Mouse (Mus musculus): ENCODE data around the gene Fam81b.
"Not testable (repeated sequence)": the region's sequence is repeated elsewhere in the genome, so short reads cannot be mapped to it uniquely, and the experiment has no call there.

Fam81b gene

GRCm38 (mm10) chr13:76304637-76305122 lies at the start of gene Fam81b:
Gene Fam81b (minus strand): TSS chr13:76305072.
- DNase-seq (ENCODE audit: low spot score), result no peak

GRCm38 (mm10) chr13:76345941-76346340 lies 41.1 kb upstream of the Fam81b start:
- DNase-seq (ENCODE audit: low spot score), result not testable (repeated sequence)

GRCm38 (mm10) chr13:76318635-76319034 lies 13.8 kb upstream of the Fam81b start:
- DNase-seq (ENCODE audit: low spot score), result no peak

GRCm38 (mm10) chr13:76311580-76311979 lies 6.7 kb upstream of the Fam81b start:
- DNase-seq (ENCODE audit: low spot score), result no peak

GRCm38 (mm10) chr13:76308811-76309210 lies 3.9 kb upstream of the Fam81b start:
- DNase-seq (ENCODE audit: low spot score), result no peak

GRCm38 (mm10) chr13:76305655-76306365 lies 938 bp upstream of the Fam81b start:
- no peak for DNase-seq (ENCODE audit: low spot score)

GRCm38 (mm10) chr13:76305241-76305640 lies 369 bp upstream of the Fam81b start:
- DNase-seq (ENCODE audit: low spot score), result no peak

- DNase-seq (ENCODE audit: low spot score), result no peak
These were observed 671 bp downstream of the Fam81b start for GRCm38 (mm10) chr13:76304201-76304600.

GRCm38 (mm10) chr13:76303160-76303559 lies 1.7 kb downstream of the Fam81b start:
- no peak for DNase-seq (ENCODE audit: low spot score)

- DNase-seq (ENCODE audit: low spot score), result no peak
These were observed 2.8 kb downstream of the Fam81b start for GRCm38 (mm10) chr13:76302056-76302455.

GRCm38 (mm10) chr13:76292050-76292449 lies 12.8 kb downstream of the Fam81b start:
- DNase-seq (ENCODE audit: low spot score), result no peak

- no peak for DNase-seq (ENCODE audit: low spot score)
These were observed 20.3 kb downstream of the Fam81b start for GRCm38 (mm10) chr13:76284597-76284996.

- DNase-seq (ENCODE audit: low spot score), result no peak
These were observed 40.4 kb downstream of the Fam81b start for GRCm38 (mm10) chr13:76264361-76265026.

- no peak for DNase-seq (ENCODE audit: low spot score)
These were observed 46.1 kb downstream of the Fam81b start for GRCm38 (mm10) chr13:76258766-76259165.

- DNase-seq (ENCODE audit: low spot score), result no peak
These were observed 48.5 kb downstream of the Fam81b start for GRCm38 (mm10) chr13:76256350-76256749.

- no peak for DNase-seq (ENCODE audit: low spot score)
These were observed 54.8 kb downstream of the Fam81b start for GRCm38 (mm10) chr13:76250092-76250491.

GRCm38 (mm10) chr13:76249066-76249465 lies 55.8 kb downstream of the Fam81b start:
- DNase-seq (ENCODE audit: low spot score), result no peak

GRCm38 (mm10) chr13:76215397-76215796 lies 89.5 kb downstream of the Fam81b start:
- DNase-seq (ENCODE audit: low spot score), result no peak

GRCm38 (mm10) chr13:76214928-76215327 lies 89.9 kb downstream of the Fam81b start:
- DNase-seq (ENCODE audit: low spot score), result no peak

GRCm38 (mm10) chr13:76199943-76200342 lies 104.9 kb downstream of the Fam81b start:
- no peak for DNase-seq (ENCODE audit: low spot score)

- DNase-seq (ENCODE audit: low spot score), result no peak
These were observed 107.5 kb downstream of the Fam81b start for GRCm38 (mm10) chr13:76197297-76197848.

GRCm38 (mm10) chr13:76195431-76196138 lies 109.3 kb downstream of the Fam81b start:
- DNase-seq (ENCODE audit: low spot score), result no peak
